Mouse (Mus musculus) stomach, postnatal 0 days (tissue): ENCODE data around the gene Mansc1. TPM values are rescaled to one million over a fixed set of nuclear protein-coding genes. Genes with fewer than 3 reads are reported as not detected.

Source experiments
- ATAC-seq: fragments of 200-750 bp; cut with Nextera tagmentation; 2 replicates; pipeline ENCODE4 v1.8.0; 2017; ENCODE audit not compliant: low FRiP score, low TSS enrichment
- DNase-seq: peaks from one replicate; pipeline ENCODE4 v3.0.0-alpha.2; 2016; ENCODE audit warnings: low spot score
- H3K27ac ChIP-seq: fragments of 300-500 bp; sonication (generic); replicated peaks from 2 replicates; pipeline ENCODE4 v1.5.1; 2014; ENCODE audit warnings: mild to moderate bottlenecking, control low read depth
- H3K27me3 ChIP-seq: fragments of 300-500 bp; sonication (generic); 2 replicates; pipeline ENCODE4 v1.6.1; 2014; ENCODE audit warnings: low read length; ENCODE audit not compliant: control insufficient read depth, insufficient read depth
- H3K36me3 ChIP-seq: fragments of 300-500 bp; sonication (generic); 2 replicates; pipeline ENCODE4 v1.6.1; 2014; ENCODE audit warnings: low read length, mixed read lengths; ENCODE audit not compliant: control insufficient read depth, insufficient read depth
- H3K4me1 ChIP-seq: fragments of 300-500 bp; sonication (generic); replicated peaks from 2 replicates; pipeline ENCODE4 v1.6.1; 2014; ENCODE audit warnings: antibody characterized with exemption; ENCODE audit not compliant: control insufficient read depth, insufficient read depth
- H3K4me2 ChIP-seq: fragments of 300-500 bp; sonication (generic); replicated peaks from 2 replicates; pipeline ENCODE4 v1.6.1; 2014; ENCODE audit warnings: low read depth, mild to moderate bottlenecking, control low read depth, moderate library complexity
- H3K4me3 ChIP-seq: fragments of 300-500 bp; sonication (generic); 2 replicates; pipeline ENCODE4 v1.5.1; 2014; ENCODE audit warnings: low read depth, low read length, control low read depth
- H3K9ac ChIP-seq: fragments of 300-500 bp; sonication (generic); 2 replicates; pipeline ENCODE4 v1.6.1; 2014; ENCODE audit warnings: mild to moderate bottlenecking, low read length, control low read depth, mixed read lengths
- H3K9me3 ChIP-seq: fragments of 300-500 bp; sonication (generic); 2 replicates; pipeline ENCODE4 v1.6.1; 2016; ENCODE audit warnings: low read length; ENCODE audit not compliant: control insufficient read depth
- CTCF ChIP-seq: IDR thresholded peaks from 2 replicates; pipeline ENCODE4 v1.5.1; 2016; ENCODE audit warnings: antibody characterized with exemption, low read depth, mild to moderate bottlenecking, moderate library complexity
- EP300 ChIP-seq: optimal IDR thresholded peaks from 2 replicates; pipeline ENCODE3; 2016; ENCODE audit warnings: antibody characterized with exemption
- WGBS: fragments of 180-500 bp; shearing (Covaris S2); extraction: QIAGEN DNeasy Blood & Tissue Kit; methylation state at CpG from one replicate; pipeline ENCODE4 v1.1.7; 2014; 5-methylcytosine and 5-hydroxymethylcytosine counted together
- polyA plus RNA-seq: library from polyadenylated mRNA; unstranded; fragments of >200 nt; fragmentation: Nextera tagmentation; extraction: Ambion mirVana; gene quantifications from 2 replicates; pipeline ENCODE4 v1.2.1, GENCODE M21; 2015

The Mansc1 gene
- polyA plus RNA-seq, 1 experiment from 2014 or later, result 17.1 TPM

DNA sequence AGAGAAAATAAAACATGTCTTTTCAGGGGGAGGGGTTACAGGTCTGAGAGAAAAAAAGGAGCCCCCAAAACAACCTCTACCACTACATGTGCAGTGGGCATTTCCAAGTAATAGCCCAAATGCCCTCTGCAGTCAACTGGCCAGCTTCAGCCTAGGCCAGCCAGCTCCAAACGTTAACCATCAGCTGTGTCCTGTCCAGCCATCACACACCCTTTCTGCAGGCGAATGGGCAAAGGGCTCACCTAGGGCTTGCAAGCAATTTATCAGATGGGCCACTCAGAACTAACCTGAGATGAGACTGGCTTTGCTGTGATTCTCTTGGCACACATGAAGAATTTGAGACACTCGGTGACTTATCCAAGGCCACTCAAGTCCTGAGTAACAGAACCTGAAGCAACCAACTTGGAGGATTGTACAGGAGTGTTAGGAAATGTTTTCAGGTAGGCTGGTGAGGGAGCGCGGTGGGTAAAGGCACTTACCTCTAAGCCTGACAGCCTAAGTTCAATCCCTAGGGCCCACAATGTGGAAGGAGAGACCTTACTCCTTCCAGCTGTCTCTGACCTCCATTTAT is 64.2 kb downstream of the Mansc1 start:
- no peak for TF ChIP-seq CTCF
- TF ChIP-seq EP300, result no peak
- DNase-seq, result no peak

GRCm38 (mm10) chr6:134566818-134567485 is 65.3 kb downstream of the Mansc1 start, which contains the start of gene Lrp6:
Gene Lrp6 (minus strand): TSS chr6:134566965.
- Histone ChIP-seq H3K4me3 (peak within 1 kb of the TSS; percentile 96), H3K4me2 (peak within 1 kb of the TSS; percentile 79), H3K36me3 (no peaks in the 10 kb centered on the region), H3K27me3 (no peaks in the 10 kb centered on the region), H3K4me1 (no peaks in the 10 kb centered on the region; the same call in 1 of the 2 replicates), H3K27ac (peak within 1 kb of the TSS; percentile 99), H3K9ac (peak within 1 kb of the TSS; percentile 97), H3K9me3 (no peaks in the 10 kb centered on the region)
- ATAC-seq (peak; percentile 96), DNase-seq (peak; percentile 89)
- TF ChIP-seq CTCF, result peak; percentile 9; the same call in 1 of the 2 replicates
- TF ChIP-seq EP300, result peak; percentile 25
- WGBS, result under 1% methylated on average over 89 of the region's 99 CpGs

More for the DNA sequence above, 64.2 kb downstream of the Mansc1 start:
- H3K4me3 ChIP-seq, result no peak overlapping the region
- H3K36me3 ChIP-seq, result no peaks in the 10 kb centered on the region
- ATAC-seq, result no peak
- no peaks in the 10 kb centered on the region for H3K9me3 ChIP-seq
- H3K4me2 ChIP-seq, result no peak overlapping the region
- H3K27me3 ChIP-seq, result no peaks in the 10 kb centered on the region; the same call in 1 of the 2 replicates
- H3K27ac ChIP-seq, result no peak overlapping the region
- no peak overlapping the region for H3K9ac ChIP-seq
- 81% methylated on average over 5 of the region's 5 CpGs for WGBS
- H3K4me1 ChIP-seq, result no peaks in the 10 kb centered on the region; the same call in 1 of the 2 replicates

- H3K4me3 ChIP-seq, result peak overlapping the region; percentile 96
- H3K36me3 ChIP-seq, result no peaks in the 10 kb centered on the region
- no peaks in the 10 kb centered on the region; the same call in 1 of the 2 replicates for H3K4me1 ChIP-seq
- H3K27ac ChIP-seq, result peak overlapping the region; percentile 99
- no peaks in the 10 kb centered on the region for H3K27me3 ChIP-seq
- peak overlapping the region; percentile 79 for H3K4me2 ChIP-seq
- DNase-seq (no peak), ATAC-seq (peak; percentile 33; the same call in 1 of the 2 replicates)
- no peaks in the 10 kb centered on the region for H3K9me3 ChIP-seq
- WGBS, result 1% methylated on average over 34 of the region's 64 CpGs
- peak overlapping the region; percentile 97 for H3K9ac ChIP-seq
- no peak for TF ChIP-seq EP300
- TF ChIP-seq CTCF, result no peak
Observed at GRCm38 (mm10) chr6:134566248-134566817, 66.0 kb downstream of the Mansc1 start.

DNA sequence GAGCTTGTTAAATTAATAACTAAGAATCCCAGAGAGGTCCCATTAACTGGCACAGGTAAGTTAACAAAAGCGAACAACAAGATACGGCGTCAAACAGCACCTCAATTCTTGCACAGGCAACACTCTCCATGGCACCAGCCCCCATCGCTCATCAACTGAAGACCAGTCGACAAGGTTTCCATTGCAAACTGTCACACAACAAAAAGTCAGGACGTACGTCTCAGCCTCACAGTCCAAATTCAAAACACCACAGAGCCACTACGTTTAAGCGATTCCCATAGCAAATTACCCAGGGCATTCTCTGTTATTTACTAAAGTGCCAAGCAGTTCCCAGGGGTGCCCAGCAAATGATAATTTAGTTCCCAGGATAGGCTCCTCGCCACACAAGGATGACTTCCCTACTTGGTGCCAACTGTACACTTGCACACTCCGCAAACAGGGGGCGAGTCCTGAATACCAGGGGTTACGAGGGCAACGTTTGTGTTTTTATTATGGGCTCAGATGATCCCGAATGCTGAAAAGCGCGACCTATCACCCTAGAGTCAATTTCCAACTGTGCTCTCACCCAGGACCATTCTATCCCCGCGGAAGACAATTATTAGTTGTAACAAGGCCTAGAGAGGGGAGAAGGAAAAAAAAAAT is 66.6 kb downstream of the Mansc1 start:
- Histone ChIP-seq H3K9ac (peak overlapping the region; percentile 97), H3K4me3 (peak overlapping the region; percentile 96), H3K36me3 (no peaks in the 10 kb centered on the region), H3K4me2 (peak overlapping the region; percentile 79), H3K27ac (peak overlapping the region; percentile 99), H3K9me3 (no peaks in the 10 kb centered on the region), H3K4me1 (no peaks in the 10 kb centered on the region; the same call in 1 of the 2 replicates), H3K27me3 (no peaks in the 10 kb centered on the region)
- no peak for ATAC-seq
- DNase-seq, result peak; percentile 33
- 2% methylated on average over 19 of the region's 19 CpGs for WGBS
- peak; percentile 27 for TF ChIP-seq CTCF
- no peak for TF ChIP-seq EP300

DNA sequence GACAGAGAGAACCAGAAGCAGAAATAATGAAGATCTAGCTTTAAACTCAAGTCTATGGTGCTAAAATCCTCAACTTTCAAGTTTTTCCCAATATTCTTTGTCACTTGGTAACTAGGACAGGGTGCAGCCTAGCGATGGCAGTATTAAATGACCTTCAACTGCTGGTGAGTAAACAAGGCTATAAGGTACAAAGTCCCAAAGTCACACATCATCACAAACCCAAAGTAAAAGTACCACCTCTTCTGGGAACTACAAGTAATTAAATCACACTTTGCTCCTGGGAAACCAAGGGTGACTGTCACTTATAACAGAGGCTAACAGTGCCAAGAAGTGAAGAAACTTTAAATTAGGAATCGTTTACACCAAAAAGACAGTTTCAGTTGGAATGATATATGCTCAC is 67.7 kb downstream of the Mansc1 start:
- peak overlapping the region; percentile 15 for H3K4me2 ChIP-seq
- no peak for ATAC-seq
- WGBS, result 37% methylated on average over 2 of the region's 2 CpGs
- no peaks in the 10 kb centered on the region for H3K36me3 ChIP-seq
- no peak for TF ChIP-seq CTCF
- no peak for TF ChIP-seq EP300
- no peaks in the 10 kb centered on the region for H3K9me3 ChIP-seq
- no peak overlapping the region for H3K9ac ChIP-seq
- H3K27ac ChIP-seq, result no peak overlapping the region
- DNase-seq, result no peak
- peaks cover under 1% of the 10 kb centered on the region; the same call in 1 of the 2 replicates for H3K4me1 ChIP-seq
- no peak overlapping the region for H3K4me3 ChIP-seq
- no peaks in the 10 kb centered on the region for H3K27me3 ChIP-seq
